Mouse (Mus musculus) thymus, postnatal 4 days (tissue): ENCODE results near the gene AC141477.1.

Experiments used
- DNase-seq: peaks from one replicate; pipeline ENCODE4 v3.0.0; 2021

Gene AC141477.1

DNA sequence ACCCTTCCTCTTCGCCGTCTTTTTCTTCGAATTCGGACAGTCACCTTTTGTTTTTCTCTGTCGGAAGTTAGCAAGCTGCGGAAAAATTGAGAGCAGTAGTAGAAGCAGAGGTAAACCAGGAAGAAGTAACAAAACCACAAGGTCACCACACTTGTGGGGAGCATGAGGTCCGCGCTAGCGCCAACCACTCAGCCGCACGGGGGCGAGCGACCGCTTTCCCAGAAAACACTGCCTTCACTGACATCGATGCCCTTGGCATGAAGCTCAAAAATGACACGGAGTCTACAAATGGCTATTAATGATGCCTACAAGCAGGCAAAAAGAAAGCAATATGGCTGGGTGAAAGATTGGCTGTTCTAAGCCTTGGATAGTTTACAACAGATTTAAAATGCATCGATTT lies at the start of gene AC141477.1:
TSS of gene AC141477.1 (minus strand) at position 164 of the 400 bp plus-strand sequence.
- peak; percentile 32 for DNase-seq

DNA sequence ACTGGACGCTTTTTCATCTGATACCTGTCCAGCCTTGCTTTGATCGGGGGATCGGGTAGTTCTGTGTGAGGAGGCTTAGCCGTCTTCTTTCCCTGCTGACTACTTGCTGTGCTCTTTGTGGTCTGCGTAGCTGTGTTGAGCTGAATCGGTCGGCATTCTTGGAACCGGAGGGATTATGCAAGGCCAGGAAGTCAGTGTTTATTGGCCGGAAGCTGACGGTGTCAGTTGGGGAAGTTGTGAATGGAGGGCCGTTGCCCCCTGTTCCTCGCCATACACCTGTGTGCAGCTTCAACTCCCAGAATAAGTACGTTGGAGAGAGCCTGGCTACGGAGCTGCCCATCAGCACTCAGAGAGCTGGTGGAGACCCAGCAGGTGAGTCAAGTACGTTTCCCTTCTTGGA lies 49.0 kb upstream of the AC141477.1 start:
- DNase-seq, result no peak

DNA sequence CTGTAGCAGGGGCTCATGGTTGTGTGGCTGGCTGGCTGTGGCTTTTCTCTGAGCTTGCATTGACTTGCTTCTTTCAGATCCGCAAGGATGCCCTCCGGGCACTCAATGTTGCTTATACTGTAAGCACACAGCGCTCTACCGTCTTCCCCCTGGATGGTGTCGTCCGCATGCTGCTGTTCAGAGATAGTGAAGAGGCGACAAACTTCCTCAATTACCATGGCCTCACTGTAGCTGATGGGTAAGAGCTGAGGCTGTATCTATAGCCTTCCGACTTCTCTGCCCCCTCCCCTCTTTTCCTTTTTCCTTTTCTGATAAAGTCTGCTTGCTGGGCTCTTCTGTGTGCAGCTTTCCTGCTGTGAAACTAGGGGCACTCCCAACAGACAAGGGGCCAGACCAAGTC lies 48.0 kb upstream of the AC141477.1 start:
- no peak for DNase-seq

DNA sequence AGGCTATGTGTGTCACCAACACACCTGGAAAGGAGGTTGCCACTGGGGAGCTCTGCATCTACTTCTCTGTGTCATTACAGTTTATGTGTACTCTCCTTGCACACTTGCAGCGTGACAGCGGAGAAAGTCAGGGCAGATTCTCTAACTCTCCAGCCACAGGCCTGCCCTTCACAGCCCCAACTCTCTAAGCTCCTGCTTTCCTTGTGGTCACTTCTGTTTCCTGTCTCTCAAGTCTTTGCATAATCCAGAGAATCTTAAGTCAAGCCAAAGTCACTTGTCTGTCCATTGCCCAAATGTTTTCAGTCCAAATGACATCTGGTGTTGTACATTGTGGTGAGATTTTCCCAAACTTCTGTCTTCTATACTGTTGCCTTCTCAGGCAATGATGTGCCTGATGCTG lies 46.1 kb upstream of the AC141477.1 start:
- no peak for DNase-seq

DNA sequence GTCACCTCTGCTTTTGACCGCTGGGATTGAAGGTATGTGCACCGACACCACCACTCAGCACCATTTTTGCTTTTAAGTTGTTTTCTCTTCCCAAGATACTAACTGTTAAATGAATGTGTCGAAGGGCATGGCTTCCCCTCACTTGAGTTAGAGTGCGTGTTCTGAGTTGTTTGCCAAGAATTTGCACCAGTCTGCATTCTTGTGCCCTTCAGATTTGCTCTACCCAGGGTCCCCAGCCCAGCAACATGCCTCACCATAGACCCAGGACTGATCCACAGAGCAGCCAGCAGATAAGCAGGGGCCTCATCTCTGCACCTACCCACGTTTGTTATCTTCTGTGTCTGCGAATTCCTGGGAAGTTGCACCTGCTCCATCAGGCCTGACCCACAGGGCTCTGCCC lies 41.2 kb upstream of the AC141477.1 start:
- DNase-seq, result no peak

DNA sequence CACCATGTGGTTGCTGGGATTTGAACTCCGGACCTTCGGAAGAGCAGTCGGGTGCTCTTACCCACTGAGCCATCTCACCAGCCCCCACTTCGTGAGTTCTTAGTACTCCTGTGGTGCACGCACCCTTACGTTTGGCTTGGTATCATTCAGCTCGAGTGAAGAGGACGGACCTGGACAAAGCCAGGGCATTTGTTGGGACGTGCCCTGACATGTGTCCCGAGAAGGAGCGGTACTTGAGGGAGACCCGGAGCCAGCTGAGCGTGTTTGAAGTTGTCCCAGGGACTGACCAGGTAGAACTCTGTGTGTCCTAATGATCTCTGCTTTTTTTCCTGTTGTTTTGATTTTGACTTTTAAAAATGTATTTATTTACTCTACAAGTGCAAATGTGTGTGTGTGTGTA lies 40.6 kb upstream of the AC141477.1 start:
- DNase-seq, result no peak

DNA sequence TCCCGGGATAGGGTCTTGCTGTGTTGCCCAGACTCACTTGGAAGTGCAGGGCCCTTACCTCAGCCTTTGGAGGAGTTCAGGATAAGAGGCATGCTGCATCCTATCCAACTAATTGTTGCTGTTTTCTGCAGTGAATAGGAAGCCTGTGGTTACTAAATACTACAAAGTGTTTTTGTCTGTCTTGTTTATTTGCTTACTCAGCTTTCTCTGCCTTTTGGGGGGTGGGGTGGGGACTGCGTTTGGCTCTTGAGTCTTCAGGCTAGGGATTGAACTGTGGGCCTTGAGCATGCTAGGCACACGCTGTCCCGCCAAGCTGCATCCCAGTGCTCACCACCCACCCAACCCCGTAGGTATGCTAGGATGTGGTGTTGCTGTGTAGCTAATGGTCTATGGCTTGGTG lies 33.5 kb upstream of the AC141477.1 start:
- no peak for DNase-seq

DNA sequence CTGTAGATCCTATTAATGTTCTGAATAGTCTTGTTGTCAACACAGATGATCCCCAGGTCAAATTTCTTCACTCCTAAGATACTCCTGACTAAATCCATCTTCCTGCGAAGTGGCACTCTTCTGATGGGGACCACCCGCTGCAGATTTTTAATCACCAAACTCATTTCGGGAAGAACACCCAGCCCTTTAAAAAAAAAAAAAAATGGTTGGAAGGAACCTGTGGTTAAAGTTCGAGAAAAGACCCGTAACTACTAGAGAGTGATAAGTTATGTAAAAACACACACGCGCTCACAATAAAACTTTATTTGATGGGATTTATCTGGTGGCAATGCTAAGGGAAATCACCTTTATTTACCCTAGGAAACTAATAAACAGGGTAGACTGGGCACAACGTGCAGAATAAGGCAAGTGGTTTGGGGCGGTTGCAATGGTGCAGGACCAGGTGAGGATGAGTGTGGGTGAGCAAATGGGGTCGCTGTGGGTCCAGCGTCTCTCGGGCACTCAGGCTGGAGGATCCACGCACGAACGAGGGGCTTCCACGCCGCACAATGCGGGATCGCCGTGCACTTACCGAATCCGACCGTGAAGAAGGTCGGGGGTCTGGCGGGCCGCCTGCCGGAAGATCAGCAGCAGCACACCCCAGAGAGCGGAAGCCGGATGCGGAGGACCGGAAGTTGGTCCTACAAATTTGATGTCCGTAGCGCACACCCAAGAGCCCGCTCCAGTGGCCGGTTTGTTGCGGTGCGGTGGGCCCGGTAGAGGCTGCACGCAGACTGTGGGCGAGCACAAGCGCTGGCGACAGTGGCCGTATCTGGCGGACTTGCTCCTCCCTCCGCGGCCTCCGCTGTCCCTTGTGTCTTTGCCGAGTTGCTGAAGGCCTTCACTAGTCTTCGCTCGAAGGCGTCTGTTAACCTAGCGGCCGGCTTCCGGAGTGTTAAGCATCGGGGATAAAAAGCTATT lies 28.2 kb upstream of the AC141477.1 start, which contains the start of the genes Mcm3ap and Ybey:
TSS of gene Mcm3ap (plus strand) at position 725 of the 960 bp plus-strand sequence.
TSS of gene Ybey (minus strand) at position 912 of the 960 bp plus-strand sequence.
- peak; percentile 89 for DNase-seq

DNA sequence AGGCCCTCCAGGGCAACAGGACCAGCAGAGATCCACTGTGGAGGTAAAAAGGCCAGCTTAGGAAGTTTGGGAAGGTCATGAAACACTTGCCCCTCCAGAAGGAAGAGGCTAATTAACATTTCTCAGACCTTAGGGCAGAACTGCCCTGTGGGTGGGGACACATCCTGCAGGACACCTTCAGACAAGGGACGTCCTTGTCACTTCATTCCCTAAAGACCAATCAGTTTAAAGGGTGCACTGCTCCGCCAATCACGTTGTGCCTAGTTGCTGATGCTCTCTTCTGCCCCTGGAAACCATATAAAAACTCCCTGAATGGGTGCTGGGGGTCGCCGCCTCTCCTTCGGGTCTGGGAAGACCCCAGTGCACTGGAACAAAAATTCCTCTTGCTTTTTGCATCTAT lies 22.5 kb upstream of the AC141477.1 start:
- no peak for DNase-seq

DNA sequence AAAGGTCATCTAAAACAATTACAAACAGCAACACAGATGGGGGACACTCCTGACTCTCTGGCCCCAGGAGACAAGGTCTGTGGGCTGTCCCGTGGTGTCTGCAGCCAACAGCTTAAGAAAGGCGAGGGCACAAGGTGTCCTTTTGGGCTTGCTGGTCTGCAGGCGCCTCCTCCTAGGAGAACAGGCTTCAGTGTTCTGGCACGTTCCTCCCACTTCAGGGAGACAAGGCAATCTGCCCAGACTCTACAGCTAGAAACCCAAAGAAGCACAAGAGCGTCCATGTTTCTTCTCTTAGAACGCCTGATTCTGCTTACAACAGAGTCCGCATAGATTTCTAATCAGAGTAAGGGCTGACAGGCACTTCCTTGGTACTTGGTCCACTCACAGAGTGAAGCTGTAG lies 22.1 kb upstream of the AC141477.1 start:
- DNase-seq, result no peak

DNA sequence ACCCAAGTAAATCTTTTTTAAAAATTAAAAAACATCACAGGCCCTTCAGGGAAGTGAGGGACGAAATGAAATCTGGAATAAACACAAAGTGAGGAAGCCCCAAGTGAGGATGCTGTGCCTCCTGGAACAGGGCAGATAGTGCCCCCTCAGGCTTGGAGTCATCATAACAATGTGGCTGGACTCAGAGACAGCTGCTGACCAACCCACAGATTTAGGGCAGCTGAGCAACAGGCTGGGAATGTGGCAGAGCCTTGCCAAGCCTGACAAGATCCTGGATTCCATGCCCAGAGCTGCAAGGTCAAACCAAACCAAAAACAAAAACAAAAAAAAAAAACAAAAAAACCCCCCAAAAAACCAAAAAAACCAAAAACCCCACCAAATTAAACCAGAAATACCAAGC lies 21.0 kb upstream of the AC141477.1 start:
- DNase-seq, result no peak

DNA sequence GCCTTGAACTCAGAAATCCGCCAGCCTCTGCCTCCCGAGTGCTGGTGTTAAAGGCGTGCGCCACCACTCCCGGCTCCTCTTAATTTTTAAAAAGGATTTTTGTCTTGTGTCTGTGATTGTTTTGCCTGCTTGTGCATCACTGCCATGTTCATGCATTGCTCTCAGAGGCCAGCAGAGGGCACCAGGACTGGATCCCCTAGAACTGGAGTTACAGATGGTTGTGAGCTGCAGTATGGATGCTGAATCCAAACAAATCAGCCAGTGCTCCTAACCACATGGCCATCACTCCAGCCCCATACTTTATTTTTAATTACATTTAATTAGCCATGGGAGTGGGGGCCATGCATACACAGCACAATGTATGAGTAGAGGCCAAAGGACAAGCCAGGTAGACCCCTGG lies 15.0 kb upstream of the AC141477.1 start:
- peak; percentile 68 for DNase-seq

DNA sequence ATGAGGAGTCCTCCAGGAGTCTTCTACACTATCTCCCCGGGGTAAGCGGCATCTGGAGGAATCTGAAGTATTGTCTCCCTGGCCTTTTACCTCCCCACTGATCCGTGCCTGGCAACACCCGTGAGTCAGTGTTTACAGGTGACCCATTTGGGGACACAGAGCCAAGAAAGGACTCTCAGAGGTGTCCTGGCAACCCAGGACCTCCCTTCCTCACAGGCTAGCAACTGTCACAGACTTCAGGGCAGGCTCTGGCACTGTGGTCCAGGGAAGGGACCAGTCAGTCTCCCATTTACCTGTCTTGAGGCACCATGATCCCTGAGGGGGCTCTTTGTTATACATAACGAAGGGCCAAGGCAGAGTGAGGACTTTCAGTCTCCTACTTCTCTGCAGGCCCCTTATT lies 8.6 kb upstream of the AC141477.1 start, which contains the start of gene 2610028H24Rik:
TSS of gene 2610028H24Rik (plus strand) at position 231 of the 400 bp plus-strand sequence.
- no peak for DNase-seq

DNA sequence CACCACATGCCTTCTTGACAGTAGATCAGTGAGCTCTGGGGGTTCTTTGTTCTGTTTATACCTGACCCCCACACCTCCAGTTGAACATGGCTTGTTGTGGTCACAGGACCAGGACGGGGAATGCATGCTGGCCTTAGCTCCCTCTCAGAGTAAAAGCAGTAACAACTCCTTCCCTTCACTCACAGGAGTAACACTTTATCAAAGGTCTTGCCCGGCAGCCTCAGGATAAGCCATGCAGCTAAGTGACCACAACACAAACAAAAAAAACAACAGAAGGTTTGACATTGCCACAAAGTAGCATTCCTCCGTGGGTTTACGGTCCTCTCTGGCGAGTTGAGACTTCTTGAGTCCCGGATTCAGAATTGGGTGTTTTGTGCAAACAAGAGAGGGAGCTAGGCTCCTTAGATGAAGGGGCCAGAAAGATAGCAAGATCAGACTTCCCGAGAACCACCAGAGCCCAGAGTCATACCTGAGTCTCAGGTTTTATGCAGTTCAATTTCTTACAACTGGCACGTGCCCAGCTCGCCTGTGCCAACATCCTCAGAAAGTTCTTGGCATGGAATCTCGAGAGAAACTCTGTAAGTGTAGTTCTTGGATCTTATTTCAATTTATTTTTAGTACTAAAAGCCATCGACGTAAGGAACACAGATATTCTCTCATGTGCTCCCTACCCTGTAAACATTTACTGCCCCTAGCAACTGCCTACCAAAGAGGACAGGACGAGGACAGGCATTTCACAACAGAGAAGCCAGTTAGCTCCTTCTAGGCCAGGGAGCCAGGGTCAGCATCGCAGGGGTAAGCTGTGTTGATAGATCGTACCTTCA lies 7.4 kb upstream of the AC141477.1 start:
- DNase-seq, result no peak

DNA sequence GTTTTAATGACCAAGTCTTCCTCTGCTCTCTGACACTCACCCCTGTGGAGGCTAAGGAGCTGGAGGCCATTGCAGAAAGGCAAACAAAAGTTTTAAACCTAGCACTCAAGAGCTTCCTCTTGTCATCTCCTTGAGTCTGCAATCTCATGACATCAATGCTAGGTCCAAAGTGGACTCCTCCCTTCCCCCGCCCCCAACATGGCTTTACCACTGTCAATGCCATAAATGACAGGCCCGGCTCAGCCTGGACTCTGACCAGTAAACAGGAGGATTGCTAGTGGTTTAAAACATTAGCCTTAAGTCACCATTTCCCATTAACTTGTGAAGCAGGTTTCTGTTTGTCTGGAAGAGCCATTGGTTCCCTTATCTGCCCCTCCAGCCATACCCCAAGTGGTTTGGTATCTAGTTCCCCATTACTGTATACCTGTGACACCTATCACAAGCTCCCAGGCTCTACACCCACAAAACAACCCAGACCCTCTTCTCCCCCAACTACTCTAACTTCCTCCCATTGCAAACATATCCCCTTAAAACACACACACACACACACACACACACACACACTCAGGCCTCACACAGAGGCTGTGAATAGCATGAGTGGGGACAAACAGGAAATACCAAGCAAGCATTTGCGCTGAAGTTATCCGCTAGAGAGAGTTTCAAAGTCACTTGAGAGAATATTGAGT lies 5.9 kb upstream of the AC141477.1 start:
- no peak for DNase-seq

DNA sequence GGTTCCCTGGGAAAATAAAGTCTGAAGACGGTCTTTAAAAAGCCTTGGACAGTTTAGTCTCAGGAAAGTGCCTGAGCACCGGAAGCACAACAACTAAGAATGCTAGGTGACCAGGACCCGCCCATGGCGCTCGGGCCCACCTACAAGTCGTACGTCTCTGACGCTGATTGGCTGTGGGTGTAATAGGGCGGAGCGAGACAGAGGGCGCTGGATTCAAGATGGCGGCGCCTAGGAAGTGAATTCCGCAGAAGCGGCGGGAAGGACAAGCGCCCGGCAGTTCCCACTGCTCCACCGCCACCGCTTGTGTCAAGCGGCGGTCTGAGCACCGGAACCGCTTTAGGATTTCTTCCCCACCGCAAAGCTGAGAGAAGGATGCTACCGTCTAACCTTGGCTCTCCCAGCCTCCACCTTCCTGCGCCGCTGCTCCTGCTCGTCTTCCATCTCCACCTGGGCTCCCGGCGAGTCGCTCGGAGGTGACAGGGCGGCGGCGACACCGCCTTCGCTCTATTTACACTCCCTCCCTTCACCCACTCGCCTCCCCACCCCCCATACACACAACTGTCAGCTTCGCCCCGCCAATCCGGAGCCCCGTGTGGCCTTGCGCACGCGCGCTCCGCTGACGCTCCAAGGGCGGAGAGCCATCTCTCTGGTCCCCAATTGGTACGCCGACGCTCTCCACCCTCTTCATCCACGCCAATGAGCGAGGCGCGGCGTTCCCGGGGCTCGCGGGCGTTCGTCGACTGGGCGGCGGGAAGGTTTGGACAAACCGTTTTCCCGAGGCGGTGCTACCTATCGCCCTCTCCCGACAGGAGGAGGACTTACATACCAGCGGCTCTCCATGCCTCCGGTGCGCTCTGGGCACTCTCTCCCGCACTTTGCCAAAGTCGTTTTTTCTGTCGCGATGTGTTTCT lies 2.2 kb upstream of the AC141477.1 start, which contains the start of gene Pcnt:
TSS of gene Pcnt (minus strand) at position 609 of the 911 bp plus-strand sequence.
- peak; percentile 96 for DNase-seq

DNA sequence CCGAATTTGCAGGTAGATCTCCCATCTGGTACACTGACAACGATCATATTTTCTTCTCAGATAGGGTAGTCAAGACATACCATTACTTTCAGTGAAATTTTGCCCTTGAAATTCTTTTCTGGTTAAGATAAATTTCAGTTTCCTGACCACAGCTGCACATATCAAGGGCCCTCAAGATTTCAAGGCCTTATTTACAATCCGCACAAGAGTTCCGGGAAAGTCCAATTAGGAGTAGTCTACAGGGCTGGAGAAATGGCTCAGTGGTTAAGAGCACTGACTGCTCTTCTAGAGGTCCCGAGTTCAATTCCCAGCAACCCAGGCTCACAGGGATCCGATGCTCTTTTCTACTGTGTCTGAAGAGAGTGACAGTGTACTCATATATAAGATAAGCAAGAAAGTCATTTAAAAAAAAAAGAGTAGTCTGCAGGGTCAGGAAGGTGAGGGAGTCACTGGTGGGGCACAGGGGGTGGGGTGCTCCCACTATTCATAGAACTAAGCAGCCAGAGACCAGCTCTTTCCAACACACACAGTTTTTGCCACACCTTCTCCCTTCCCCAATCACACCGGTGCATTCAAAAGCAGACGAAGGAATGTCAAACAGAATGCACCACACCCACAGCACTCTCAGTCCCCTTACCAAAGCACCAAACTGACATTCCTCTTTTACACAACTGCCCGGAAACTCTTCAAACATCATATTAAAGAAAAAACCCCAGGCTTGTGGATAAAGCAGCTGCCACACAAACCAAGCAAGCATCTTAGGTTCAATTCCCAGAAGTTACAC lies 945 bp downstream of the AC141477.1 start:
- no peak for DNase-seq

DNA sequence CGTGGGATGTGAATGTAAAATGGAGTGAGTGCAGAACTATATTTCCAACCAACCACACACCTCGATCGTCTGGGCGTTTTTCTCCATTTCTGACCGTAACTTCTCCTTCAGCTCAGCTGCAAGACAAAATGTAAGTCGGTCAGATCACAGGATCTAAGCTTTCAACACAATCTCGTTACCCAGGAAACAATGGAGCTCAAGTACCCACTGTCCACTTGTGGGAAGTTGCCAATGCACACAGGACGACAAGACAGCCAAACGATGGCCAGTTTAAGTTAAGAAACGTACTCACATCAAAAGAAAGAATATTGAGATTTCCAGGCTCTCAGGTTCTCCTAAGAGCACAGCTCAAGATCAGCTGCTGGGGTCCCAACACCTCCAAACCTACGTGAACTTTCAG lies 6.3 kb downstream of the AC141477.1 start:
- no peak for DNase-seq

DNA sequence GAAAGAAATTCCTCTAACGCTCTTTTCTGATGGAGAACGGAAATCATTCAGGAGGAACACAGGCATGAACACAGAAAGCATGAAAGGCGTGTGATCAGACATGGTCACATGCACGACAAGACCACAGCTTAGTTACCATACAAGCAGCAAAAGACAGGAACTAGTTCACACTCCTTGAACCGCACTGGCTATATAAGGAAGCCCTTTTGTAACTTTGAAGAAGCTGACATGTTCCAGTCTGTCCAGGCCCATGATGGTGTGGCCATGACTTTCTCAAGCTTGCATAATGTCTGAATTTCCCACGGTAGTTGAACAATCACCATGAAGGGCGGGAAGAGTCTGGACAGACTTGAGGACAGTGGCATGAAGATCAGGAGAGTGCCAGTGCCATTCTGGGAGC lies 14.6 kb downstream of the AC141477.1 start:
- no peak for DNase-seq

DNA sequence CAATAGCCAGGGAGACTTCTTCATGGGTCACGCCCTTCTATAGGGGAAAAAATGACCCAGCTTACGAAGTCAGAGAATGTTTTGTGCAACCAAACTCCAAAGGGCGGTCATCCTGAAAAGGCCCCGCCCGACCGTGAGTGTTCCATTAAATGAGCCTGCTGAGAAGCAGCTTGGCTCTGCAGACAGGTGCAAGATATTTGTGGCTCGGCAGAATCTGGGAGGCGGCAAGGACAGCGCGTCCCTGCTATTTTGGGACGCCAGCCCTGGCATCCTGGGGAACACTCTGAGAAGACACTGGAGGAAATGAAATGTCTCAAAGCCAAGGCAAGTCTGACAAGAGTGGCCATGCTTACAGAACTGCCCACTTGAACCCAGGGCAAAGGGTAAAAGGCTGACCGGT lies 23.4 kb downstream of the AC141477.1 start:
- no peak for DNase-seq

DNA sequence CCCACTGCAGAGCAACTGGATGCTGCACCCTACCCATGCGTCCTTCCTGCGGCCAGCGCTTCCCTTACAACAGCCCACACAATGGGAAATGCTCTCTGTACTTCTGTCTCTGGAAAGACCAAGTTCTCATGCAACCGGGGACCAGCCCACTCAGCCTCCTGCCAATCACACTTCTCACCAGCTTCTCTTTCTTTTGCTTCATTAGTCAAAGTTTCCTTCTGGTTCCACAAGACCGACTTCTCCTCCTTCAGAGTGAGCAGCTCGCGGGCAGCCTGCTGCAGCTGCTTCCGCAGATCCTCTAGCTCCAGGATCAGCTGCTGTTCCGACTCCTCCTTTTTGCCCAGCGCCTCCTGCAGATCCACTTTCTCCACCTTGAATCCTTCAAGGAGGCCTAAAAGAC lies 31.7 kb downstream of the AC141477.1 start:
- no peak for DNase-seq
